Mouse (Mus musculus) midbrain, embryonic 12.5 days (tissue): ENCODE results near the gene Serhl. TPM values are rescaled to one million over a fixed set of nuclear protein-coding genes. Genes with fewer than 3 reads are reported as not detected.
"Not testable (repeated sequence)": the region's sequence is repeated elsewhere in the genome, so short reads cannot be mapped to it uniquely, and the experiment has no call there.

Source experiments
- ATAC-seq: fragments of 200-750 bp; cut with Nextera tagmentation; 2 replicates; pipeline ENCODE4 v1.8.0; 2017; ENCODE audit warnings: low read depth, moderate TSS enrichment, moderate library complexity; ENCODE audit not compliant: low FRiP score
- H3K27ac ChIP-seq: fragments of 300-500 bp; sonication (generic); replicated peaks from 2 replicates; pipeline ENCODE4 v1.5.1; 2016; ENCODE audit warnings: mild to moderate bottlenecking
- H3K27me3 ChIP-seq: fragments of 300-500 bp; sonication (generic); 2 replicates; pipeline ENCODE4 v1.6.1; 2016; ENCODE audit warnings: mild to moderate bottlenecking
- H3K36me3 ChIP-seq: fragments of 300-500 bp; sonication (generic); 2 replicates; pipeline ENCODE4 v1.6.1; 2016
- H3K4me1 ChIP-seq: fragments of 300-500 bp; sonication (generic); 2 replicates; pipeline ENCODE4 v1.6.1; 2016
- H3K4me2 ChIP-seq: fragments of 300-500 bp; sonication (generic); replicated peaks from 2 replicates; pipeline ENCODE4 v1.6.1; 2016; ENCODE audit warnings: mild to moderate bottlenecking, moderate library complexity
- H3K4me3 ChIP-seq: fragments of 300-500 bp; sonication (generic); 2 replicates; pipeline ENCODE4 v1.5.1; 2016; ENCODE audit warnings: mild to moderate bottlenecking
- H3K9ac ChIP-seq: fragments of 300-500 bp; sonication (generic); replicated peaks from 2 replicates; pipeline ENCODE4 v1.6.1; 2016; ENCODE audit warnings: mild to moderate bottlenecking, moderate library complexity
- H3K9me3 ChIP-seq: fragments of 300-500 bp; sonication (generic); 2 replicates; pipeline ENCODE4 v1.6.1; 2016; ENCODE audit warnings: mild to moderate bottlenecking
- WGBS: fragments of 180-500 bp; shearing (Covaris S2); methylation state at CpG from one replicate; pipeline ENCODE4 v1.1.7; 2016; 5-methylcytosine and 5-hydroxymethylcytosine counted together
- polyA plus RNA-seq: library from polyadenylated mRNA; unstranded; fragments of >200 nt; fragmentation: Nextera tagmentation; extraction: Ambion mirVana; gene quantifications from 2 replicates; pipeline ENCODE4 v1.2.1, GENCODE M21; 2016

Serhl gene
- 42.6 and 43.0 TPM in 2 replicates for polyA plus RNA-seq

- peaks cover 34% of the 10 kb centered on the region for H3K27me3 ChIP-seq
- H3K9me3 ChIP-seq: no peaks in the 10 kb centered on the region
- H3K4me1 ChIP-seq: peaks cover 23% of the 10 kb centered on the region
- H3K27ac ChIP-seq: no peak within 1 kb of the TSS
- no peaks in the 10 kb centered on the region for H3K36me3 ChIP-seq
- H3K4me3 ChIP-seq: peak within 1 kb of the TSS; percentile 15; the same call in 1 of the 2 replicates
- 0 out of 2 replicates have a peak within 1 kb of the TSS, but pooled peaks have one; percentile 11 for H3K9ac ChIP-seq
- no peak for ATAC-seq
- H3K4me2 ChIP-seq: peak within 1 kb of the TSS; percentile 33
- WGBS: 13% methylated on average over 7 of the region's 7 CpGs
These were observed at the start of gene Serhl for GRCm38 (mm10) chr15:83089429-83089605. Gene Serhl (plus strand): TSS chr15:83089506.

- 48% methylated on average over 2 of the region's 2 CpGs for WGBS
- Histone ChIP-seq H3K4me1 (peaks cover 43% of the 10 kb centered on the region), H3K4me3 (no peak overlapping the region), H3K4me2 (no peak overlapping the region), H3K9ac (no peak overlapping the region), H3K36me3 (no peaks in the 10 kb centered on the region), H3K27me3 (peaks cover 47% of the 10 kb centered on the region), H3K27ac (no peak overlapping the region), H3K9me3 (no peaks in the 10 kb centered on the region)
- ATAC-seq: no peak
These were observed 49.1 kb upstream of the Serhl start for GRCm38 (mm10) chr15:83040156-83040555.

- peak overlapping the region; percentile 43 for H3K27ac ChIP-seq
- peaks cover 28% of the 10 kb centered on the region for H3K27me3 ChIP-seq
- H3K36me3 ChIP-seq: no peaks in the 10 kb centered on the region
- peaks cover 4% of the 10 kb centered on the region; the same call in 1 of the 2 replicates for H3K9me3 ChIP-seq
- 0 out of 2 replicates have a peak overlapping the region, but pooled peaks have one; percentile 2 for H3K9ac ChIP-seq
- H3K4me3 ChIP-seq: no peak overlapping the region
- ATAC-seq: peak; percentile 61
- peaks cover 37% of the 10 kb centered on the region for H3K4me1 ChIP-seq
- H3K4me2 ChIP-seq: peak overlapping the region; percentile 42
- 2% methylated on average over 6 of the region's 6 CpGs for WGBS
These were observed 46.5 kb upstream of the Serhl start for GRCm38 (mm10) chr15:83042655-83043361.

DNA sequence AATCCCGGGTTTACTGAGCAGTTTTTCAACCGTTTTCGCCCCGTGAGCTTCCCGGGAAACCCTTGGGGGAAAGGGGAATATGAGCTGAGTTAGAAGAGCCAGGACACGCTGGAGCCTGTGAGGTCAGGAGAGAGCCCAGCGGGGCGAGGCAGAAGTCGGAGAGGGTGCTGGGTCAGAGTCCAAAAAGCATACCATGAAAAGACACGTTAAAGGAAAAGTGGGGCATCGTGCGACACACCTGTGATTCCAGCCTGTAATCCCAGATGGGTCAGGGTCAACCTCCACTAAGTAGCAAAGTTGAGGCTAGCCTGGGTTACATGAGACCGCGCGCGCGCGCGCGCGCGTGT, 46.0 kb upstream of the Serhl start:
- Histone ChIP-seq H3K27me3 (peaks cover 27% of the 10 kb centered on the region), H3K9me3 (peaks cover 4% of the 10 kb centered on the region; the same call in 1 of the 2 replicates), H3K4me2 (peak overlapping the region; percentile 42), H3K4me1 (peaks cover 32% of the 10 kb centered on the region), H3K27ac (peak overlapping the region; percentile 43; the same call in 1 of the 2 replicates), H3K36me3 (no peaks in the 10 kb centered on the region), H3K4me3 (no peak overlapping the region), H3K9ac (0 out of 2 replicates have a peak overlapping the region, but pooled peaks have one; percentile 2)
- no peak for ATAC-seq
- 64% methylated on average over 22 of the region's 22 CpGs for WGBS

GRCm38 (mm10) chr15:83045565-83045964, 43.7 kb upstream of the Serhl start:
- H3K27ac ChIP-seq, H3K9me3 ChIP-seq, H3K4me3 ChIP-seq, ATAC-seq, H3K36me3 ChIP-seq, H3K4me2 ChIP-seq, H3K9ac ChIP-seq, H3K27me3 ChIP-seq: not testable (repeated sequence)
- WGBS: 88% methylated on average over 5 of the region's 5 CpGs
- H3K4me1 ChIP-seq: peaks cover 23% of the 10 kb centered on the region

DNA sequence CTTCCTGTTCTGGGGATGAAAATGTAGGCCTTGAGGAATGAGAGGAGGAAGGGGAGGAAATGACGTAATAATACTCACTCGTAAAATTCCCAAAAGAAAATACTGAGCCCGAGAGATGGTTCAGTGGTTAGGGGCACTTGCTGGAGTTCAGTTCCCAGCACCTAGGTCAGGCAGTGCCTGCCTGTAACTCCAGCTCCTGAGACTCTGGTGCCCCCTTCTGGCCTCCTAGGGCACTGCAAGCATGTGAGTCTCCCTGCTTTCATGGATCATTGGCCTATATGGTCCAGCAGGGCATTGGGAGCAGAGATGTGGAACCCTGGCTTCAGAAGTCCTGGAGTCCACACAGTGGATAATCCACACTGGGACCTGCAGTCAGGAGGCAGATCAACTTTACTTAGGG, 43.0 kb upstream of the Serhl start:
- H3K9ac ChIP-seq: no peak overlapping the region
- no peak for ATAC-seq
- H3K4me3 ChIP-seq: no peak overlapping the region
- peaks cover 11% of the 10 kb centered on the region for H3K27me3 ChIP-seq
- 100% methylated on average over 3 of the region's 3 CpGs for WGBS
- H3K9me3 ChIP-seq: peaks cover 4% of the 10 kb centered on the region; the same call in 1 of the 2 replicates
- H3K27ac ChIP-seq: no peak overlapping the region
- peaks cover 22% of the 10 kb centered on the region for H3K4me1 ChIP-seq
- no peaks in the 10 kb centered on the region for H3K36me3 ChIP-seq
- H3K4me2 ChIP-seq: no peak overlapping the region

- WGBS: 89% methylated on average over 7 of the region's 7 CpGs
- Histone ChIP-seq H3K4me3 (no peak overlapping the region), H3K27me3 (peaks cover 11% of the 10 kb centered on the region), H3K9me3 (peaks cover 4% of the 10 kb centered on the region; the same call in 1 of the 2 replicates), H3K4me1 (peaks cover 22% of the 10 kb centered on the region), H3K4me2 (no peak overlapping the region), H3K36me3 (no peaks in the 10 kb centered on the region), H3K27ac (no peak overlapping the region), H3K9ac (no peak overlapping the region)
- ATAC-seq: no peak
These were observed 42.6 kb upstream of the Serhl start for GRCm38 (mm10) chr15:83046730-83047129.

DNA sequence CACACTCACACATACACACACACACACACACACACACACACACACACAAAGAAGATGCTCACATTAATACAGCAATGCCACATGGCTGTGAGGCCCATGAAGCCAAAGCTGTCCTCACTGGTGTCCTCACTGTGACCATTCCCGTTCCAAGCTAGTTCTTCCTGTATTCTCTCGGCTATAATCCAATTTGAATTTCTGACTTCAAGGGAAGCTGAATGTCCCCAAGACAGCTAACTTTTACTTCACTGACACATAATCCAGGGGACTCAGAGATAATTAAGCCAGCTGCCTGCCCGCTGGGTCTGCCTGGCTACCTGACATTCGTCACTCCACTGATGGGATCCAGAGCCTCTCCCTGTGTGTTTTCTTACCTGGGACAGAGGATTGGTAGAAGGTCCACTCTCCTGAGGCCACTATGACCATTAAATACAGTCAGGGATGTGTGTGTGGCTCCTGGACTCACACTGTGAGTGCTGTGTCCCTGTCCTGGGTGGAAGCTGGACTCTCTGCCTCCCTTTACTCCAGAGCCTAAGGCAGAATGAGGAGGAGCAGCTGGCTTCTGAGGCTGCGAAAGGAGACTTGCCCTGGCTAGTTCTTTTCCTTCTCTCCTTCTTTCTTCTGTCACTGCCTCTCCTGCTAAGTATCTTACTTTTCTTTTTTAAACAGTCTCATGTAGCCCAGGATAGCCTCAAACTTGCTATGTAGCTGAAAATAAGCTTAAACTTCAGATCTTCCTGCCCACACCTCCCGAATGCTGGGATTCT, 36.8 kb upstream of the Serhl start:
- no peak for ATAC-seq
- Histone ChIP-seq H3K9me3 (no peaks in the 10 kb centered on the region), H3K36me3 (no peaks in the 10 kb centered on the region), H3K4me3 (no peak overlapping the region), H3K4me2 (no peak overlapping the region), H3K27ac (0 out of 2 replicates have a peak overlapping the region, but pooled peaks have one; percentile 10), H3K27me3 (peaks cover 20% of the 10 kb centered on the region), H3K4me1 (peaks cover 31% of the 10 kb centered on the region), H3K9ac (no peak overlapping the region)
- 71% methylated on average over 6 of the region's 6 CpGs for WGBS

DNA sequence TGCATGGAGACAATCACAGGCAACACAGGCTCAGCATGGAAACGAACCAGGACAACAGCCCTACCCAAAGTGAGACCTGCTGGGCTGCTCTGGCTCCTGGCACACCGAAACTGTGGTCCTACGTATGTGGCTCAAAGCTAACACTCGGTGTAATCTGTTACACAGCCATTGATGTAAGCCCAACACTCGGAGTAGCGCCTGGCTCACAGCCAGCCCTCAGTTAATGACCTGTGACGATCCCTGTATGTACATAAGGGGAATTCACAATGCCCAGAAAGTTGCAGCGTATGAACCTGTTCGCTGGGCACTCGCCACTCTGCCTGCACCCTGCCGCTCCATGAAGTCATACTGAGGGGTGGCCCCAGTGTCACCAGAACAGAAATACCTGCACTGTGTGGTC, 36.0 kb upstream of the Serhl start:
- peak overlapping the region; percentile 26; the same call in 1 of the 2 replicates for H3K27ac ChIP-seq
- H3K4me3 ChIP-seq: no peak overlapping the region
- H3K4me1 ChIP-seq: peaks cover 35% of the 10 kb centered on the region
- ATAC-seq: no peak
- peaks cover 17% of the 10 kb centered on the region for H3K27me3 ChIP-seq
- H3K9ac ChIP-seq: no peak overlapping the region
- WGBS: 58% methylated on average over 11 of the region's 11 CpGs
- no peak overlapping the region for H3K4me2 ChIP-seq
- no peaks in the 10 kb centered on the region for H3K9me3 ChIP-seq
- no peaks in the 10 kb centered on the region for H3K36me3 ChIP-seq

DNA sequence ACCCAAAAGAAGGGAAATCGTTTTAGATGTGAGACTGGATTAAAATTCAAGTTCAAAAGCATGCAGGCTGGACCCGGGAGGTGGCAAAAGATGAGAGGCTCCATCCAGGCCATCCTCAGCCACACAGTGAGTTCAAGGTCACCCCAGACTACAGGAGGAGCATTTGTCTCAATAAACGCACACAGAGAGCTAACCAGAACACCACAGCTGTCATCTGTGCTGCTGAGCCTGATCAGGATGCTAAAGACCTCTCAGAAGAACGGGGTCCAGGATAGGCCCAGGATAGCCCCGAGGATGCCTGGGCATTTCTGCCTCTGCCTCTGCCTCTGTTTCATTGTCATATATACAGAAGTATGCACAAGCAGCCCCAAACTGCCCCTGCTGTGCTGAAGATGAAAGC, 33.7 kb upstream of the Serhl start:
- Histone ChIP-seq H3K4me1 (peaks cover 48% of the 10 kb centered on the region), H3K4me2 (no peak overlapping the region), H3K9me3 (no peaks in the 10 kb centered on the region), H3K27me3 (peaks cover 15% of the 10 kb centered on the region), H3K27ac (peak overlapping the region; percentile 85), H3K36me3 (no peaks in the 10 kb centered on the region), H3K4me3 (no peak overlapping the region), H3K9ac (no peak overlapping the region; the same call in 1 of the 2 replicates)
- ATAC-seq: no peak
- 45% methylated on average over 5 of the region's 5 CpGs for WGBS

GRCm38 (mm10) chr15:83056378-83057083, 32.8 kb upstream of the Serhl start:
- Histone ChIP-seq H3K27ac (peak overlapping the region; percentile 85), H3K9me3 (no peaks in the 10 kb centered on the region), H3K4me3 (peak overlapping the region; percentile 30), H3K9ac (peak overlapping the region; percentile 45), H3K4me2 (peak overlapping the region; percentile 64), H3K4me1 (peaks cover 51% of the 10 kb centered on the region), H3K36me3 (no peaks in the 10 kb centered on the region), H3K27me3 (peaks cover 12% of the 10 kb centered on the region)
- peak; percentile 80 for ATAC-seq
- WGBS: under 1% methylated on average over 29 of the region's 29 CpGs

DNA sequence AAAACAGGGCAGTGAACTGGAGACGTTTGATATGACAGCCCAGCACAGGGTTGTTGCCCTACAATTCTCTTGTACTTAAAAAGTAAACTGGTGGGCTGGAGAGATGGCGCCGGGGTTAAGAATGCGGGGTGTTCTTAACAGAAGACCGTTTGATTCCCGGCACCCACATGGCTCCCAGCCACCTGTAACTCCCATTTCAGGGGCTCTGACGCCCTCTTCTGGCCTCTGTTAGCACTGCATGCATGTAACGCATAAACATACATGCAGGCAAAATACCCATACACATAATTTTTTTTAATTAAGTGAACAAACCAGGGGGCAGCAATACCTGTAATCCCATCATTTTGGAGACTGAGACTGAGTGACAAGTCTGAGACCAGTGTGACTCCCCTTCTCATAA, 31.8 kb upstream of the Serhl start:
- Histone ChIP-seq H3K4me2 (no peak overlapping the region), H3K4me1 (peaks cover 51% of the 10 kb centered on the region), H3K9ac (no peak overlapping the region), H3K36me3 (no peaks in the 10 kb centered on the region), H3K27ac (peak overlapping the region; percentile 85), H3K27me3 (peaks cover 11% of the 10 kb centered on the region), H3K4me3 (no peak overlapping the region), H3K9me3 (no peaks in the 10 kb centered on the region)
- no peak for ATAC-seq
- 70% methylated on average over 8 of the region's 8 CpGs for WGBS
